Mouse (Mus musculus) layer of hippocampus, adult 8-10 months (tissue): ENCODE data around the gene Mapk8. TPM values are rescaled to one million over a fixed set of nuclear protein-coding genes. Genes with fewer than 3 reads are reported as not detected.
A peak's percentile ranks its signal among the peaks of the same experiment; 100 is the strongest.

ENCODE experiments used
- DNase-seq, 2 experiments: peaks; one replicate each; pipeline ENCODE4 v3.0.0; 2022; ENCODE audit warnings: low spot score in 2 of 2
- total RNA-seq, 4 experiments: library from RNA; stranded (reverse); gene quantifications; 2 replicates each; pipeline ENCODE4 v1.2.4; 2022

Gene Mapk8
- total RNA-seq, 4 experiments from 2014 or later = 75.6 to 93.1 (median 84.1) TPM

DNA sequence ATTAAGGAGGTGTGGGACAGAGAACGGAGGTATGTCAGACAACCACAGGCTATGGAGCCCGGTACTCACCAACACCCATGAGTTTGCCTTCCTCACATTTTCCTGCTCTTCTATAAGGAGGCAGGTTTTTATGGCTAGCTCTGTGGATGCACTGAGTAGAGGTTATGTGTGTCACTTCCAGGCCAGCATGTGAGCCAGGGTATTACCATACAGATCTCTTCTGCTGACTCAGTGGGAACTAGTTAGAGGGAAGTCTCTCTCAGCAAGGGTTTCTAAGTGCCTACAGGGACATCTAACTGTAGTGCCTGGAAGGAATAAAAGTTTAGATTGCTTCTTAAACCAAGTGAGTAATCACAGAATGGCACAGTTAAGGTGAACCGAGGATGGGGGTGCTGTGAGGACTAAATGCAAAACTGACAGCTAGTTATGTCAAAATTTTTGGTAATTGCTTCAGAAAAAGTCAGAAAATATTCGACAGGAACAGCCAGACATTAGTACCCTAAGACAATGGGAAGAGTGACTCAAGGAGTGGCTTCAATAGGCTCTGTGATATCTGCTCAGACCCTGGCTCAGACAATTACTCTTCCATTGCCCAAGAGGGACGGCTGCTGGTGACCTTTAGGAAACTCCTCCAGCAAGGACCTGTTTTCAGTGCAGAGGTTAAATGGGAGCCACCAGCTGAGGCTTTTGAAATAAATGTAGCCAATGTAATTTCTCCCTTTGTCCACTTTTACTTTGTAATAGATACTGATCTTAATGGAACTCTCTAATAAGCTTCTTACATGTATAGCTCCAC, 48.7 kb downstream of the Mapk8 start:
- no peak for DNase-seq

DNA sequence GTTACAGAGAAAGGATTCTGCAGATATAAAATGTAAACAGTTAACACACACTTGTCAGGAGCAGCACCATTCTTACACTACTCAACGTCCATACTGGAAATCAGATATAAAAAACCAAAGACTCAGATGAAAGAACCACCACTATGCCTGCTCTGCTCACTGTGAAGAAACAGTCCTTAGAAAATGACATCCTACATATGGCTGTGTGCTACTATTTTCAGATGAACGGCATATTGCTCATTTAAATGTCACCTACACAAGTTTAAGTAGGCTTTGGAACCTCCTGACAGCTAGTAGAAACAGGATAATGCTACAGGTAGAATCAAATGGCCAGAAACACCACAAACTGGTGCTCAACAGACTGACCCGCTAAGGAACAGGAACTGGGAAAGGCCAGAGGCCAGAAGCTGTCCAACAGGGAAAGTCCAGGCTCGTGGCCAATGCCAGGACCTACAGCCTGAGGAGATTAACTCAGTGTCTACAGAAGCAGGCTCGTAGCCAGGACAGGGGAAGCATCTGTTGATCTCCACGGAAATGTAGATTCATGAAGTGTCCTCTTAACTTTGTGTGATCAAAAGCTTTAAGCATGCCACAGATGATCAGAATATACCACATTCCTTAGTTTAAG, 66.0 kb downstream of the Mapk8 start:
- no peak for DNase-seq

DNA sequence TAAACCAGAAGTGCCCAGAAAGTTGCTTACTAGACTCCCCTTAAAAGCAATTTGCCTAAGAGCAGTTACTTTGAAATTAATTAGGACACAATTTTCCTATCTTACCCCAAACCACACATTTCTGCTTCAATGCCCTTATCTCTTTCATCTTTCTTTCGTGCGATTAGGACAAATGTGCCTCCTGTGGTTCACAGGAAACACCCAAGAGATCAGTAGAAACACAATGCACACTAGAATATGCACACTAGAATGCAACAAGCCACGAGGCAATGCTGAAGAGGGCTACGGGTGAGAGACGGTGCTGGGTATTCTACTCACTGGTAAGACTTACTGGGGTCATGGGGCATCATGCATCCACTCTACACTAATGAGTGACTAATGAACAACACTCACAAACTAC, 68.2 kb downstream of the Mapk8 start:
- no peak for DNase-seq

DNA sequence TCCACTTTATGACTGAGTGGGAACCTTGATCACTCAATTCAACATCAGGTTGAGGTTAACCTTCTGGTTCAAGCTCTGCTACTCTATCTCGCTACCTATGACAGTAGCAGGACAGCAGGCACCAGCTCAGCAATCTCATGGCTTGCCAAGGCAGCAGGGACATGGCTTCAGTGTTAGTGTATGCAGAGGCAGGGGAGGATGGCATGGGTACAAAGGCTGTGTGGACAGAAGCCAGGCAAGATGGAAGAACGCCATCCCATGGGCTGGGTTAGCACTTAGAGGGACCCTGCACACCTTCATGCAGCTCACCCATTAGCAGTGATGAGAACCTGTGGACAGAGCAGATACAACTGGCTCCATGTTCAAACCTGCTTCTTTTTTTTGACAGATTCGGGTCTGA, 69.7 kb downstream of the Mapk8 start:
- no peak for DNase-seq

DNA sequence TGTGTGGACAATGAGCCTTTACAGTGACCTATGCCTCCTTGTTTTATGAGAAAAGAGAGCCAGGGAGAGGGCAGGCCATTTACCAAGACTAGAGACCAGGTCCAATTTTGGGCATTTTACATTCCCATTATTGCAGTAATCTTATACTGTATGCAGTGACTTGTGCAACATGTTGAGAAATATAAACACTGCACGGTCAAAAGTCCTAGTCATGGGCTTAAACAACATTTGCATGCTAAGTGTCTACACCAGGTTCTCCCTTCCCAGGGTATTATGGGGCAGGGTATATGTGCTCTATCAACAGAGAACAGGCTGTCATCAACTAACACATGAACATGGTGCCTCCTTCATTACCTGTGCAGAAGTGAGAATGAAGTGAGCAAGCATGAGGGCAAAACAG, 72.9 kb downstream of the Mapk8 start:
- DNase-seq = no peak

DNA sequence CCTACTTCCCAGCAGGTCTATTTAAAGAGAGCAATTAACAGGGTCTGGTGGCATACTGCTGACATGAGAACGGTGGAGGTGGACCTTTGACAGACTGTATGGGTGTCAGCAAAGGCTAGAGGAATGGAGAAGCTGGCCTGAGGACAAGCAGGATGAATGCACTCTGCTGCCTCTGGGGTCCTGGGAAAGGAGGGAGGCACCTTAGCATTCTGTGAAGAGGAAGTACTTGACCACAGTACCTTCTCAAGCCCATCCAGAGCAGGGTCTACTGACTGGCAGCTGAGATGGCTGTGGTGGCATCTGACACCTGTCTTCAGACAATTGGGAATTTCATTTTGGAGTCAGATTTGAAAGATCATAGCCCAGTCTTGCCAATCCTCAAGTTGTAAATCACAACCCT, 73.7 kb downstream of the Mapk8 start:
- DNase-seq = no peak

DNA sequence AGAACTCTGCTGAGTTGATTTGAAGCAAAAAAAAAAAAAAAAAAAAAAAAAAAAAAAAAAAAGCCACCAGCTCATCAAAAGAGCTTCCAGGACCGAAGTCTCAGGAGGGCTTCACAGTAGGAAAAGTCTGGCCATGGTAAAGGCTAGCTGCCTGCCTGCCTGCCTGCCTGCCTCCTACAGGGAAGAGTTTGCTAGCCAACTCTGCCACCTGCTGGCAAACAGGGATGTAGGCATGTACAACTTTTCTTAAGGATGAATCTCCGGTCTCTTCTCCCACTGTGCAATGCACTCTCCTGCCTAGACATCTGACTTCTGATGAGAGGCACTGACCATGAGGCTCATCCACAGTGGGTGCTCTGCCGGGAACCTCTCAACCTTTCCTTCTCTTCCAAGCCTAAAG, 75.7 kb downstream of the Mapk8 start:
- peak; percentile 63 to 67 for DNase-seq

DNA sequence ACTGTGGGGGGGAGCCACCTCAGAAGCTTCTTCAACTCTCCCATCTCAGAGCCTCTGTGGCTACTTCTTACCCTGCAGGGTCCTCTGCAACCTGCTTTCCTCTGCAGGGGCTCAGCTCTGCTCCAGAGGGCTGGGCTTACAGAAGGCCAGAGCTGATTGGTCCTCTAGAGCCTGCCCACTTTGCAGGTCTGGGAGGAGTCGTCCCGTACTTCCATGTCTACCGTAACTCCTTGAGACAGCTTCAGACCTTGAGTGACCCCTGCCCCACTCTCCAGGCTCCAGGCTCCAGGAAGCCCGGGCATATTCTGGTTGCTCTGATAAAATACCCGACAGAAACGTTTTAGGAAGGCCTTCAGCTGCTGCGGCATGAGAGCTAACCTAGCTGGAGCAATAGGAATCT, 76.9 kb downstream of the Mapk8 start:
- no peak for DNase-seq

DNA sequence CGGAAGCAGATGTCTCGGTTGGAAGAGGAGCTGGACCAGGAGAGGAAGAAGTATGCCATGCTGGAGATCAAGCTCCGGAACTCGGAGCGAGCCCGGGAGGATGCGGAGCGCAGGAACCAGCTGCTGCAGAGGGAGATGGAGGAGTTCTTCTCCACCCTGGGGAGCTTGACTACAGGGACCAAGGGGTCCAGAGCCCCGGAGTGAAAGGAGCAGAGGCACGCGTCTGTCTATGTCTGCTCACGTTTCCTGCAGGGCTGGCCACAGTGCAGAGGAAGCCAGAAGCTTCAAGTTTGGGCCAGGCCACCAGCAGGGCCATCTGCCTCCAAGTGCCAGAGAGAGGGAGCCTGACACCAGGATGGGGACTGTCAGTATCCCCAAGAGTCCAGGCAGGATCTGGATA, 77.6 kb downstream of the Mapk8 start:
- no peak for DNase-seq

DNA sequence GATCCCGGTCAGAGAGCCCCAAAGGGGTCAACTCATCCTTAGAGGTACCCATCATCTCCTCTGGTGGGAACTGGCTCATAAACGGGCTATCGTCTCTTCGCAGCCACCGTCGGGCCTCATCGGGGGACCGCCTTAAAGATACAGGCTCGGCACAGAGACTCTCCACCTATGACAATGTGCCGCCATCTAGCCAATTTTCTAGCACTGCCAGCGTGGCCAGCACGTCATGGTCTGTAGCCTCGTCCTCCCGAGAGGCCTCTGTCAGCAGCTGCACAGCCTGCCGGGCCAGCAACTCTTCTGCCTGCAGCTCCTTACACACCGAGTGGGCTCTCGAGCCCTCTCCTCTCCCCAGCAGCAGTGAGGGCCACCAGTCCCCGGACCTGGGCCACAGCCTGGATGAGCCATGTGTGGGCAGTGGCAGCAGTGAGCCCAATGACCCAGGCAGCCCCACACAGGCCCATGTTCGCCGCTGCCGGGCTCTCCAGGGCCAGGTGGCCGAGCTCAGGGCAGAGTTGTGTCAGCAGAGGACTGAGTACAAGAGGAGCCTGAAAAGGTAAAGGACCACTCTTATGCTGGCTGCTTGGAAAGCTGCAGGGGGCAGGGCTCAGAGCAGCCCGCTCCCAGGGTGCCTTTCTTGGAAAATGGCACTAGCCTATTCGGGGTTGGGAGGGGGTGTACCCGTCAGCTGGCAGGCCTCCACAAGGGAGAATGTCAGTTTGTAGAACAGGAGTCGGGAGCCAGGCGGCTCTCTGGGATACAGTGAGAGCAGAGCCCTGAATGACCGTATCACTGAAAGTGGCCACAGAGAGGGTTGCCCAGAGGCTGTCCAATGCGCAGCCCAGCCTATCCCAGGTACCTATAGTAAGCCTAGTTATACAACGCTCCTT, 79.8 kb downstream of the Mapk8 start:
- DNase-seq = no peak

DNA sequence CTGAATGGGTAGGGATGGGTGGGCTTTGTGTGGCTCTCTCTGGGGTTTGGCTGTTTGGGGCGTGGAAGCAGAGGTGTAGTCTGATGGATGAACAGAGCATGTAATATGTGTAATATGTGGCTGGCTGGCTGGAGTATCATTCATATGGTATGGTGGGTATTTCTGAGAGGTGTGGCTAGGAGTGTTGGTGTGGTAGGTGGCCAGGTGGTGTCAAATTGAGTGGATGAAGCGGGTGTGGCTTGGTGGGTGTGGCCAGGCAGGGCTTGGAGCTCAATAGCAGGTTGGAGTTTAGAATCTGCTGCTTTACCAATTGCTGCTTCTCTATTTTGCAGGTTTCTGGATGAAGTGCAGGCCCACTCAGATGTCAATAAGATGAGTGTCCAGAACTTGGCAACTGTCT, 82.9 kb downstream of the Mapk8 start:
- no peak for DNase-seq

DNA sequence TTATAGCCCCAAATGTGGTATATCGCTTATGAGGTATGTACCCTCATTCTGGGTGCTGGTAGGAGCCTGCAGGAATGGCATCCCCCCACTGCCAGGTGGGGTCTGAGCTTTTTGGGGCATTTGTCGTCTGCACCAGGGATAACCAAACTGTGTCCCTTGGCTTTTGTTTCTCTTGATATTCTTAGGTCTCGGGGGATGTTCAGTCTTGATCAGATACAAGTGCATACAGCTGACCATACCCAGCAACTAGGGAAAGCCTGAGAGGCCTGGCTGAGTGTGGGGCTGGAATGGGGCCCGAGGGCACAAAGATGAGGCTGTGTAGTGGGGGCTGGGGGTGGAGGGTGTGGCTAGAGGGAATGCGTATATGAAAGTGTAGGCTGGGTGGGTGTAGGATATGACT, 83.3 kb downstream of the Mapk8 start:
- DNase-seq = no peak

DNA sequence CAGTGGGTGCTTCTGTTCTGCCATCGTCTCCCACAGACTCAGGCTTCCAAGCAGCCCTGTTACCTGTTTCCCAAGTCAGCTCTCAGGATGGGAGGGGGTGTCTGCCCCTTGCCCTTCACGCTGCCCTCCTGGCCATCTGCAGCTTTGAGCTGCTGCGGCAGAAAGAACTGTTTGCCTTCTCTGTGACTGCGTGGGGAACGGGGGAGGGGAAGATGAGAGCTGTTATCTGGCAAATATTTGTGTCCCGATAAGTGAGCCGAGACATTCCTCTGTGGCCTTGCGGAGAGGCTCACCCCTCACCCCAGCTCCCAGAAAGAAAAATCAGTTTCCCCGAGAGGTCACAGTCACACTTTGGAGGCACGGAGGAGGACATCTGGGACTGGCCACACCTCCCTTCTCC, 84.2 kb downstream of the Mapk8 start:
- DNase-seq = no peak

DNA sequence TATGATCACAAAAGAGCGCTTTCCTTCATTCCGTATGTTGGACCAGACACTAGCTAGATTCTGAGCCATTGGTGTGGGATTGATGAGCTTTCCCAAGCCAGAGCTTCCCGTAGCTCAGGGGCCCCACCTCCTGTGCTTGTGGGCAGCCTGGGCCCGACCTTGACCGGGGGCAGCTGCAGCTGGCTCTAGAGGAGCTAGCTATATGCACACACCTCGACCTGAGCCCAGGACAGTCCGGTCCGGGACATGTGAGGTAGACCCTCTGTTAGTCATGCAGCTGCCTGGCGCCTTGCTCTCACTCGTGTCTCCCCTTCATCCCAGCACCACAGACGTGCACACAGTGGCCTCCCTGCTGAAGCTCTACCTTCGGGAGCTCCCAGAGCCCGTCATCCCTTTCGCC, 84.8 kb downstream of the Mapk8 start:
- no peak for DNase-seq

DNA sequence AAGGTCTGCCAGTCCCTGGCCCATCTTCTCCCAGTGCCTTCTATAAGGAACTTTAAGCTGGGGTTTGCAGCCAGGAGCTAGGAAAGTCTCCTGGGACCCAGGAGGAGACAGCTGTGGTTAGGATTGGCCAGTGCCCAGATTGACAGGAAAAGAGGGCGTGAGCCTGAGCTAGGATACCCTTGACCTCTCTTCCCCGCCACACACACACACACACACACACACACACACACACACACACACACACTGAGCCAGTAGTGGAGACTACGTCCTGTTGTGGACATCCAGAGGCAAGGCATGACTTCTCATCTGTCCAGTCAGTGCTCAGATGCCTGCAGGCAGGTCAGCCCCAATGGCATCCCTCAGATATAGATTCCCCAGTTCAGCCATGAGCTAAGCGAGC, 85.4 kb downstream of the Mapk8 start:
- DNase-seq = no peak

DNA sequence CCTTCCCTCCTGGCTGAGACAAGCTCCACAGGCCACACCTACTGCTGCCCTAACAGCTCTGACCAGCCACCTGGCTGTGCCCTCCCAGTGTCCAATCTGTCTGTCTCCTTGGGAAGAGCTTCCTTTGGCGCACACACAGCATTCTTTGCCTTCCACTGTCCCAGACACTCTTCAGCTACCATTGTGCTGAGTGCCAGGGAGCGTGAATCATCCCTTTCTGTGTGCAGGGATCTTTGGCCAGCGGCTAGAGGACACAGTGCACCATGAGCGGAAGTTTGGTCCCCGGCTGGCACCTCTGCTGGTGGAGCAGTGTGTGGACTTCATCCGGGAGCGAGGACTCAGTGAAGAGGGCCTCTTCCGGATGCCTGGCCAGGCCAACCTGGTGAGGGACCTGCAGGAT, 88.1 kb downstream of the Mapk8 start:
- DNase-seq = no peak

DNA sequence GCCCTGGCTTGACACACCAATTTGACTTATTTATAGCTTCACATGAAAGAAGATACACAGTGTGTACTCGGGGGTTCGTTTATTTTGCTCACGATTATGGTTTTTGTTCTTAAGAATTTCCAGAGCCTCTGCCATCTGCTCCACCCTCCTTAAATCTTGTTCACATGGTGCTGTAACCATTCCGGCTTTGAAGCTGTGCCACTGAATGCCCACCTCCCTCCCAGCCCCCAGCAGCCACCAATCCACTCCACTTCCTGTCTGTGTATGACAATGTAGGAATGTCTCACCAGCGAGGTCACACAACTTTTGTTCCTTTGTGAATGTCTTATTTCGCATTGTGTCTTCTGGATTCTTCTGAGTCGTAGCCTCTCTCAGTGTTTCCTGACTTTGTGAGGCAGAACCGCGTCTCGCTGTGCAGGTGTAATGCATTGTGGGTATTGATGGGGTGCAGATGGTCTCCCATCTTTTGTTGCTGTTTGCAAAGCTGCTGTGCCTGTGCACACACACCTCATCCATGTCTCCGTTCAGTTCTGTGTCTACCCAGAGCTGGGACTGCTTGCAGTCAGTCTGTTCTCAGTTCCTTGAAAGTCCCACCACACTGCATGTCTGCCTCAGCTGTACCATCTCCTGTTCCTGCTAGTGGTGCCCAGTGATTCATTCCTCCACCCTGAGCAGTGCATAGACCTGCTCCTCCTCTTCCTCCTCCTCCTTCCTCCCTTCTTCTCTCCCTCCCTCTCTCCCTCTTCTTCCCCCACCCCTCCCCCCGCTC, 89.2 kb downstream of the Mapk8 start:
- no peak for DNase-seq

DNA sequence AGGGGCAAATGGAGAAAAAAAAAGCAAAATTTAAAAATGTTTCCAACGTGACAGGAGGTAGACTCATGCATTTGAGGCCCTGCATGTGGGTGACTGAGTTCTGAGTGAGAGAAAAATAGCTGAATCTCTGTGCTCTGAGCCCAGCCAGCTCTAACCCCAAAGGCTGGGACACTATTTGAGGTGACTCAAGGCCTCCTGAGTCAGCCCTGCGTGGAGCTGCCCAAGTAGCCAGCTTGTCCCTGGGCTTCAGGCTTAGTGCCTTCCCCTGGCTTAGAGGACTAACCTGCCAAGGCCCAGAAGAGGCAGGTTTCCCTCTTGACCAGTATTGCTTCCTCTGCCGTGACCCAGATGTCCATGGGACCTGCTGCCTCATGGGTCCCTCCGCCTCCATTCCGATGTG, 91.7 kb downstream of the Mapk8 start:
- no peak for DNase-seq

DNA sequence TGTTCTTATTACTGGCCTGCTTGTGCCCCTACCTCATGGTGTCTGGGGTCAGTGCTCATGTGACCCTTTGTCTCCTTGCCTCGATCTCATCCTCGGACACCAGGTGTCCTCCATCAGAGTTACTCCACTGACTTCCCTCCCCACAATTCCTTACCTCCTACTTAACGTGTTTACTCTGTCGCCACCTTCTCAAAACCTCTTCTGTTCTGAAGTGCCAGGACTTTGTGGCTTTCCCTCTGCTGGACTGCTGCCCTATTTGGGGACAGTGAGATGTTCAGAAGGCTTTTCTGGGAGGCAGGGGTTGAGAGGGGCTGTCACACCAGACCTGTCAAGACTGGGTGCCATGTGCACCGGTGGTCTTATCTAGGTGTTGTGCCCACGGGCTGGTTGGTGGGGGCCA, 94.1 kb downstream of the Mapk8 start:
- no peak for DNase-seq

DNA sequence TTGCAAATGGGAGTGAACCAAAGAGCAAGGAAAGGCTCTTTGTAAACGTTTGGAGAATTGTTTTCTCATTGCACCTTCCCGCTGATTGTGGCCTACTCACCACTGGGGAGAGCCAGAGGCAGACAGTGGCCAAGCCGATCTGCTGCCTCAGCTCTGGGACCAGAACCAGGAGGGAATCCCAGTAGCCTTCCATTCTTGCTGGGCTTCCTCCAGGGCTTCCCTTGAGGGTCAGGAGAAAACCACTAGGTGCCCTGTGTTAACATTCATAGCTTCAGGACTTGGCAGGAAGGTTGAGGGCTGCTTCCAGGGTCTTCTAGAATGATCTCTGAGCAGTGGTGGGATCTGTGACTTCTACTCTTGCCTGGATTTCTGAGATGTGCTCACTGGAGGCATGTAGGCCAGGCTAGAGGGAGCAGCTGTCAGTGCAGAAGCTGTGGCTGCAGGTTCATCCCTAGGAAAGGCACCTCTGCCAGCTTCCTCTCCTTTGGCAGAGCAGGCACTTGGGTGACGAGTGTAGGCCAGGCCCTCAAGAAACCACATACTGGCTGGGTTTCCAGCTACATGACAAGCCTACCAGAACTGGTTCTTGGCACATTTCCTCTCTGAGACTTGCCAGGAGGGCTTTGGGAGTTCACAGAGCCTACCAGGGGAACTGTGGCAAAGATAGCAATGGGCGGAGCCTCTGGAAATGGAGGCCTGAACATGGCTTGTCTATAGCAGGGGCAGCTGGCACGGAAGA, 94.8 kb downstream of the Mapk8 start:
- no peak for DNase-seq

DNA sequence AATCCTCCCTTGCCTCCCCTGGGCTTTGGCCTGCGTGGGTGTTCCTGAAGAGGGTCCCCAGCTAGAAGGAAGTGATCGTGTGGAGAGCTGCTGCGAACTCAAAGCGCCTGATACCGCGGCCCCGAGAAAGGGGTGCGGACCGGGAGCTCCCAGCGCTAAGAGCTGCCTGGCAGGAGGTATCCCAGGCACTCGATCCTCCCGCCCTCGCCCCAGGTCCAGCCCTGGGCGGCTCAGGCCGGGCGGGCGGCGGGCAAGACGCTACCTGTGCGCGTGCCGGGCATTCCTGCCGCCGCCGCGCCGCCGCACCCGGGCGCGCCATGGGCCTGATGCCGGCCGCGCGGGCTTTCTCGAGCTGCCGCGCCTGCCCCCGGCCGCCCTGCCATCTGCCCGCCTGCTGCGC, 95.9 kb downstream of the Mapk8 start:
- DNase-seq = no peak
